Mouse (Mus musculus): ENCODE measurements around the gene Morc1.

- TF ChIP-seq CTCF (IDR thresholded peaks at IDR 0.05; ENCODE audit: low read depth) (no peak), EP300 (IDR thresholded peaks at IDR 0.05; ENCODE audit: low read depth) (no peak)
These were observed 175.5 kb downstream of the Morc1 start for GRCm38 (mm10) chr16:48606476-48607038.
